Mouse (Mus musculus) midbrain, embryonic 14.5 days (tissue): ENCODE data around the gene Gm20388. TPM values are rescaled to one million over a fixed set of nuclear protein-coding genes. Genes with fewer than 3 reads are reported as not detected.

Experiments
- ATAC-seq: fragments of 200-750 bp; cut with Nextera tagmentation; 2 replicates; pipeline ENCODE4 v1.8.0; 2017; ENCODE audit warnings: moderate number of reproducible peaks, moderate library complexity; ENCODE audit not compliant: low FRiP score, low TSS enrichment
- DNase-seq: peaks from one replicate; pipeline ENCODE4 v3.0.0-alpha.2; 2015
- H3K27ac ChIP-seq: fragments of 300-500 bp; sonication (generic); replicated peaks from 2 replicates; pipeline ENCODE4 v1.5.1; 2014; ENCODE audit warnings: mild to moderate bottlenecking, low read depth, low read length, moderate library complexity
- H3K27me3 ChIP-seq: fragments of 300-500 bp; sonication (generic); 2 replicates; pipeline ENCODE4 v1.6.1; 2014; ENCODE audit warnings: low read length, control low read depth, mixed read lengths; ENCODE audit not compliant: control insufficient read depth, insufficient read depth
- H3K36me3 ChIP-seq: fragments of 300-500 bp; sonication (generic); 2 replicates; pipeline ENCODE4 v1.6.1; 2014; ENCODE audit warnings: low read length, control low read depth; ENCODE audit not compliant: control insufficient read depth, insufficient read depth
- H3K4me1 ChIP-seq: fragments of 300-500 bp; sonication (generic); 2 replicates; pipeline ENCODE4 v1.6.1; 2014; ENCODE audit warnings: mild to moderate bottlenecking, antibody characterized with exemption, low read length, control low read depth; ENCODE audit not compliant: control insufficient read depth, insufficient read depth
- H3K4me2 ChIP-seq: fragments of 300-500 bp; sonication (generic); 2 replicates; pipeline ENCODE4 v1.6.1; 2014; ENCODE audit warnings: mild to moderate bottlenecking, low read length, moderate library complexity
- H3K4me3 ChIP-seq: fragments of 300-500 bp; sonication (generic); replicated peaks from 2 replicates; pipeline ENCODE4 v1.5.1; 2014; ENCODE audit warnings: low read depth, low read length
- H3K9ac ChIP-seq: fragments of 300-500 bp; sonication (generic); replicated peaks from 2 replicates; pipeline ENCODE4 v1.6.1; 2014; ENCODE audit warnings: mild to moderate bottlenecking, low read length, moderate library complexity
- H3K9me3 ChIP-seq: fragments of 300-500 bp; sonication (generic); 2 replicates; pipeline ENCODE4 v1.6.1; 2016; ENCODE audit warnings: low read length, control low read depth, mixed read lengths; ENCODE audit not compliant: control insufficient read depth
- WGBS: fragments of 180-500 bp; shearing (Covaris S2); extraction: QIAGEN DNeasy Blood & Tissue Kit; methylation state at CpG from one replicate; pipeline ENCODE4 v1.1.7; 2014; 5-methylcytosine and 5-hydroxymethylcytosine counted together
- polyA plus RNA-seq: library from polyadenylated mRNA; unstranded; fragments of >200 nt; fragmentation: Nextera tagmentation; extraction: Ambion mirVana; gene quantifications from 2 replicates; pipeline ENCODE4 v1.2.1, GENCODE M21; 2014

The Gm20388 gene
- polyA plus RNA-seq, 1 experiment from 2014 or later: 4.1 TPM

DNA sequence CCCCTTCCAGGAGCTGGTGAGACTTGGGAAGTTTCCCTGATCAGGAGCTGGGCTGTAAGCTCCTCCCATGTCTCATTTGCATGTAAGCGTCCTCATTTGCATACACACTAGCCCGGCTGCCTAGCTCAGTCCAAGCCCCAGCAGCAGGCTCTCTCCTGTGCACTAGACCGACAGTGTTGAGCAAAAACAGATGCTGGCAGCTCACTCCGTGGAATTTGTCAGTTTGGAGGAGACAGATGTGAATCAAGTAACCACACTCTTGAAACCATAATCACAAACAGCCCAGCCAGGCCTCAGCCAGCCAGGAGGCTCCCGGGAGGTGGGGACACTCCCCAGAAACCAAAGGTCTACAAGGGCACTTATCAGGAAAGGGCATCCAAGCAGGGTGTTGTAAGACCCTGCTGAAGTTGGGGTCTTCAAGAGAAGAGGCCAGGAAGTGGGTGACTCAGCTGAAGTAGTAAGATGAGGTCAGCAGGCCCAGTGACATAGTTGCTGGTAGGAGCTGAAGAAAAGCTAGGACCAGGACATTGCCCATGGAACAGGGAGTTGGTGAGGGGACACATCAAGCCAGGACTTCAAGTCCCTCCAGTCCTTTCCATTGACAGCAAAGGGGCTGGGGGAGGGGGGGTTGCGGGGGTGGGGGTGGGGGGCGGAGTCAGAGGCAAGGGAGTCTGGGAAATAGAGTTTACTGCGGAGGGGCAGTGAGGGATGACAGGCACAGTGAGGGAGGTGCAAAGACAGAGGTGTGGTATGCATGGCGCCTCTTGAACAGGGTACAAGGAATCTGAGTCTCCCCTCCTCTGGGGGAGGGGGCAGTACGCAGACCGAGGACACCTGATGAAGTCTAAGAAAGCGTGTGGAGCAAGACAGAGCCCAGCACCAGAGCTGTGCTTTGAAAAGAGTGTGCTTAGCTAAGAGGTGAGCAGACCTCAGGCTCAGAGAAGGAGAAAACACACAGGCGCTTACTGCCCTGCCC, 306.5 kb downstream of the Gm20388 start:
- no peak overlapping the region for H3K9ac ChIP-seq
- DNase-seq: peak; percentile 80
- peaks cover 15% of the 10 kb centered on the region for H3K4me1 ChIP-seq
- H3K27me3 ChIP-seq: no peaks in the 10 kb centered on the region
- H3K36me3 ChIP-seq: no peaks in the 10 kb centered on the region
- H3K4me3 ChIP-seq: no peak overlapping the region
- WGBS: 20% methylated on average over 13 of the region's 13 CpGs
- H3K4me2 ChIP-seq: no peak overlapping the region
- ATAC-seq: peak; percentile 86
- H3K27ac ChIP-seq: peak overlapping the region; percentile 33; the same call in 1 of the 2 replicates
- no peaks in the 10 kb centered on the region for H3K9me3 ChIP-seq

DNA sequence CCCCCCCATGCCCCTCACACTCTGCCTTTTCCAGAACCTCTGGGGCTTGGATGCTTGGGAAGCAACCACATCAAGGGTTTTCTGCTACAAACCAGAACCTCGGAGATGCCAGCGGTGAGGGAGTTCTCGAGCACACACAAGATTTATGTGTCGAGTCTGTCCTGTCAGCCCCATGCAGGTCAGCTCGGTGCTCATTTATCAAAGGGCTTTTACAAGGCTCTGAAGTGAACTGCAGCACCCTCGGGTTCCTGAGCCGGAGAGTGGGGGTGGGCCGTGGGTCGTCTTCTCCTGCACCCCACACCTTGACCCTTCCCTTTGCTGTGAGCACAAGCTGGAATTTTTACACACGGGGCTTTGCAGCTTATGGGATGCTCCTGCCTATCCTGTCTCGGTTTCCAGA, 311.9 kb downstream of the Gm20388 start:
- H3K9me3 ChIP-seq: no peaks in the 10 kb centered on the region
- no peak overlapping the region for H3K4me3 ChIP-seq
- peaks cover 21% of the 10 kb centered on the region for H3K4me1 ChIP-seq
- H3K9ac ChIP-seq: 0 out of 2 replicates have a peak overlapping the region, but pooled peaks have one; percentile 2
- no peaks in the 10 kb centered on the region for H3K36me3 ChIP-seq
- DNase-seq (no peak), ATAC-seq (no peak)
- 73% methylated on average over 11 of the region's 11 CpGs for WGBS
- no peak overlapping the region for H3K4me2 ChIP-seq
- no peak overlapping the region for H3K27ac ChIP-seq
- H3K27me3 ChIP-seq: no peaks in the 10 kb centered on the region

GRCm38 (mm10) chr8:120224521-120225420, 314.1 kb downstream of the Gm20388 start:
- H3K4me3 ChIP-seq: no peak overlapping the region
- no peaks in the 10 kb centered on the region for H3K9me3 ChIP-seq
- WGBS: 45% methylated on average over 11 of the region's 11 CpGs
- no peak overlapping the region for H3K9ac ChIP-seq
- DNase-seq: no peak
- H3K4me1 ChIP-seq: peaks cover 33% of the 10 kb centered on the region
- no peak overlapping the region for H3K4me2 ChIP-seq
- no peak overlapping the region for H3K27ac ChIP-seq
- no peak for ATAC-seq
- peaks cover 4% of the 10 kb centered on the region; the same call in 1 of the 2 replicates for H3K27me3 ChIP-seq
- H3K36me3 ChIP-seq: no peaks in the 10 kb centered on the region

GRCm38 (mm10) chr8:120225421-120226151, 314.9 kb downstream of the Gm20388 start:
- peaks cover 12% of the 10 kb centered on the region; the same call in 1 of the 2 replicates for H3K27me3 ChIP-seq
- 17% methylated on average over 10 of the region's 10 CpGs for WGBS

GRCm38 (mm10) chr8:120226700-120227577, 316.3 kb downstream of the Gm20388 start:
- no peak for ATAC-seq
- DNase-seq: no peak
- 58% methylated on average over 5 of the region's 5 CpGs for WGBS
- Histone ChIP-seq H3K27ac (no peak overlapping the region; the same call in 1 of the 2 replicates), H3K27me3 (peaks cover 22% of the 10 kb centered on the region; the same call in 1 of the 2 replicates), H3K4me2 (peak overlapping the region; percentile 91), H3K4me3 (no peak overlapping the region), H3K9me3 (no peaks in the 10 kb centered on the region), H3K4me1 (peaks cover 53% of the 10 kb centered on the region), H3K36me3 (no peaks in the 10 kb centered on the region), H3K9ac (no peak overlapping the region)

More at GRCm38 (mm10) chr8:120225421-120226151, 314.9 kb downstream of the Gm20388 start:
- Histone ChIP-seq H3K4me1 (peaks cover 41% of the 10 kb centered on the region), H3K36me3 (no peaks in the 10 kb centered on the region), H3K9ac (no peak overlapping the region), H3K4me3 (no peak overlapping the region), H3K27ac (0 out of 2 replicates have a peak overlapping the region, but pooled peaks have one; percentile 52), H3K9me3 (no peaks in the 10 kb centered on the region), H3K4me2 (no peak overlapping the region)
- ATAC-seq: no peak
- DNase-seq: peak; percentile 41

DNA sequence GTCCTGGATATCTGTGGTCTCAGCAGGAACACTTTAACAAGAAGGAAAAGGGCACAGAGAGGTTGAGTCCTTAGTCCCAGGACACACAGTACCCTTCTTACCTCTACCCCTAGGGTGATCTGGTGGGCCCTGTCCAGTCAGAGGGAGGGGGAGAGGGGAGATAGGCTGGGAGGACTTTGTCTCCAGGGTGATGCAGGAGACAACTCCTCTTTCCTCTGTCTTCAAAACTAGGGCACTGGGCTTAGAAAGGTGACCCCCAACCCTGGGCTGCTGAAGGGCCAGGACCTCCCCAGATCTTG, 316.9 kb downstream of the Gm20388 start:
- H3K9me3 ChIP-seq: no peaks in the 10 kb centered on the region
- H3K9ac ChIP-seq: 0 out of 2 replicates have a peak overlapping the region, but pooled peaks have one; percentile 64
- H3K4me2 ChIP-seq: peak overlapping the region; percentile 91
- H3K27ac ChIP-seq: peak overlapping the region; percentile 41; the same call in 1 of the 2 replicates
- peak overlapping the region; percentile 54 for H3K4me3 ChIP-seq
- no peak for DNase-seq
- H3K27me3 ChIP-seq: peaks cover 22% of the 10 kb centered on the region; the same call in 1 of the 2 replicates
- no peaks in the 10 kb centered on the region for H3K36me3 ChIP-seq
- H3K4me1 ChIP-seq: peaks cover 59% of the 10 kb centered on the region
- no peak for ATAC-seq

- Histone ChIP-seq H3K9ac (peak within 1 kb of the TSS; percentile 64), H3K36me3 (no peaks in the 10 kb centered on the region), H3K27ac (peak within 1 kb of the TSS; percentile 55), H3K4me1 (peaks cover 61% of the 10 kb centered on the region), H3K4me3 (peak within 1 kb of the TSS; percentile 54), H3K9me3 (no peaks in the 10 kb centered on the region), H3K4me2 (peak within 1 kb of the TSS; percentile 91), H3K27me3 (peaks cover 22% of the 10 kb centered on the region; the same call in 1 of the 2 replicates)
- 2% methylated on average over 28 of the region's 52 CpGs for WGBS
- peak; percentile 89 for DNase-seq
- ATAC-seq: peak; percentile 81
Observed at GRCm38 (mm10) chr8:120227891-120228591, 317.4 kb downstream of the Gm20388 start, which contains the start of gene Gse1. Gse1 (plus strand) TSS chr8:120228456.
